Mouse (Mus musculus) cerebellum, adult 2 months (tissue): ENCODE measurements around the gene Ppp6r2.

Experiments used
- CTCF ChIP-seq: fragments of 200-500 bp; IDR thresholded peaks from 2 replicates; pipeline ENCODE4 v1.5.1; 2011; ENCODE audit warnings: low read depth, mild to moderate bottlenecking, control low read depth, low read length, moderate library complexity, borderline replicate concordance; ENCODE audit not compliant: insufficient read depth
- POLR2A ChIP-seq: fragments of 200-500 bp; IDR thresholded peaks from 2 replicates; pipeline ENCODE4 v1.6.1; 2011; ENCODE audit warnings: low read length, control low read depth, borderline replicate concordance; ENCODE audit not compliant: insufficient read depth

- TF ChIP-seq POLR2A (no peak), CTCF (no peak)
Measured at GRCm38 (mm10) chr15:89334271-89334670, 122.9 kb downstream of the Ppp6r2 start, which contains the start of gene Miox.
